Comparison of ENCODE assay signal across 10 mouse cellular contexts in genomic region chr3:82636666-82637065, GRCm38 (mm10).
DNase-seq lines count a peak whose midpoint lies in the region; ATAC-seq and TF ChIP-seq lines count a peak whose summit lies in the region.
"Had no signal": no experiment of that assay in that cellular context is flagged by ENCODE, and none has a peak within 500 bp of the region (broad histone marks: within the 10 kb centered on the region; RNA-seq: fewer than 3 reads in every experiment).

No protein-coding gene starts in this region.

- ATAC-seq in kidney, embryonic 15.5 days (replicated peaks; ENCODE audit: low FRiP score), result peak; percentile 67; the same call in 1 of the 2 replicates
- no peak for ATAC-seq in embryonic facial prominence, embryonic 11.5 days (replicated peaks; ENCODE audit: insufficient number of reproducible peaks, low FRiP score, low TSS enrichment, low read depth)
- ATAC-seq in hindbrain, embryonic 15.5 days (ENCODE audit: low FRiP score, low read depth), result peak; percentile 72; the same call in 1 of the 2 replicates
- ATAC-seq in midbrain, embryonic 13.5 days, result peak; percentile 74

- H3K4me3 ChIP-seq in kidney, embryonic 15.5 days (replicated peaks), result no peak overlapping the region
- no peak overlapping the region for H3K4me3 ChIP-seq in kidney, adult 2 months (ENCODE audit: insufficient read depth, low read depth, low read length)
- no peak overlapping the region for H3K4me3 ChIP-seq in embryonic facial prominence, embryonic 11.5 days (ENCODE audit: low read depth, low read length)
- H3K4me3 ChIP-seq in hindbrain, embryonic 15.5 days, result no peak overlapping the region
- no peak overlapping the region for H3K4me3 ChIP-seq in midbrain, embryonic 13.5 days (replicated peaks)
- no peak overlapping the region for H3K4me3 ChIP-seq in thymus, adult 2 months (ENCODE audit: control insufficient read depth, insufficient read depth, low read length)
- H3K4me3 ChIP-seq: myocyte had no signal

- H3K27ac ChIP-seq in kidney, embryonic 15.5 days, result no peak overlapping the region
- H3K27ac ChIP-seq in kidney, adult 2 months (ENCODE audit: insufficient read depth, low read depth, low read length), result no peak overlapping the region
- H3K27ac ChIP-seq in embryonic facial prominence, embryonic 11.5 days (replicated peaks; ENCODE audit: low read depth, low read length), result no peak overlapping the region
- no peak overlapping the region for H3K27ac ChIP-seq in hindbrain, embryonic 15.5 days (replicated peaks)
- no peak overlapping the region for H3K27ac ChIP-seq in midbrain, embryonic 13.5 days
- H3K27ac ChIP-seq in thymus, adult 2 months (ENCODE audit: control insufficient read depth, insufficient read depth, low read length), result no peak overlapping the region

- H3K9me3 ChIP-seq in kidney, embryonic 15.5 days (replicated peaks), result no peaks in the 10 kb centered on the region
- no peaks in the 10 kb centered on the region for H3K9me3 ChIP-seq in embryonic facial prominence, embryonic 11.5 days (replicated peaks; ENCODE audit: control insufficient read depth, low read length)
- H3K9me3 ChIP-seq in hindbrain, embryonic 15.5 days, result no peaks in the 10 kb centered on the region
- no peaks in the 10 kb centered on the region for H3K9me3 ChIP-seq in midbrain, embryonic 13.5 days

- no peaks in the 10 kb centered on the region for H3K27me3 ChIP-seq in kidney, embryonic 15.5 days
- H3K27me3 ChIP-seq in kidney, adult 2 months (replicated peaks; ENCODE audit: control insufficient read depth, insufficient read depth, low read length), result no peaks in the 10 kb centered on the region
- H3K27me3 ChIP-seq in embryonic facial prominence, embryonic 11.5 days (ENCODE audit: control insufficient read depth, insufficient read depth, low read length), result no peaks in the 10 kb centered on the region
- H3K27me3 ChIP-seq in hindbrain, embryonic 15.5 days, result no peaks in the 10 kb centered on the region
- no peaks in the 10 kb centered on the region for H3K27me3 ChIP-seq in midbrain, embryonic 13.5 days
- no peaks in the 10 kb centered on the region for H3K27me3 ChIP-seq in thymus, adult 2 months (ENCODE audit: control insufficient read depth, insufficient read depth, low read length)

- H3K4me2 ChIP-seq in kidney, embryonic 15.5 days, result no peak overlapping the region
- no peak overlapping the region for H3K4me2 ChIP-seq in embryonic facial prominence, embryonic 11.5 days (ENCODE audit: low read depth, low read length)
- no peak overlapping the region for H3K4me2 ChIP-seq in hindbrain, embryonic 15.5 days
- no peak overlapping the region for H3K4me2 ChIP-seq in midbrain, embryonic 13.5 days (replicated peaks)

- H3K4me1 ChIP-seq in kidney, embryonic 15.5 days, result no peaks in the 10 kb centered on the region
- H3K4me1 ChIP-seq in kidney, adult 2 months (ENCODE audit: control insufficient read depth, insufficient read depth, low read length), result no peaks in the 10 kb centered on the region
- no peaks in the 10 kb centered on the region for H3K4me1 ChIP-seq in embryonic facial prominence, embryonic 11.5 days (ENCODE audit: control insufficient read depth, insufficient read depth, low read length)
- no peaks in the 10 kb centered on the region for H3K4me1 ChIP-seq in hindbrain, embryonic 15.5 days (replicated peaks)
- H3K4me1 ChIP-seq in midbrain, embryonic 13.5 days (replicated peaks), result no peaks in the 10 kb centered on the region
- H3K4me1 ChIP-seq in thymus, adult 2 months (replicated peaks; ENCODE audit: control insufficient read depth, insufficient read depth, low read length), result no peaks in the 10 kb centered on the region

- TF ChIP-seq CTCF in kidney, adult 2 months (conservative IDR thresholded peaks at IDR 0.05; ENCODE audit: insufficient read depth, insufficient read length, low read depth, low read length), result no peak
- TF ChIP-seq CTCF in thymus, adult 2 months (IDR thresholded peaks at IDR 0.05; ENCODE audit: borderline replicate concordance, control insufficient read depth, extremely low read depth, insufficient read depth, low read length, poor library complexity), result no peak

- TF ChIP-seq POLR2A in kidney, adult 2 months (IDR thresholded peaks at IDR 0.05; ENCODE audit: low read depth, low read length), result no peak
- no peak for TF ChIP-seq POLR2A in thymus, adult 2 months (IDR thresholded peaks at IDR 0.05; ENCODE audit: control insufficient read depth, extremely low read depth, insufficient read depth, low read length, poor library complexity)

- H3K36me3 ChIP-seq in kidney, embryonic 15.5 days, result no peaks in the 10 kb centered on the region
- no peaks in the 10 kb centered on the region for H3K36me3 ChIP-seq in kidney, adult 2 months (ENCODE audit: control insufficient read depth, insufficient read depth, low read length)
- no peaks in the 10 kb centered on the region for H3K36me3 ChIP-seq in embryonic facial prominence, embryonic 11.5 days (replicated peaks; ENCODE audit: control insufficient read depth, insufficient read depth, low read depth, low read length)
- H3K36me3 ChIP-seq in hindbrain, embryonic 15.5 days, result no peaks in the 10 kb centered on the region
- no peaks in the 10 kb centered on the region for H3K36me3 ChIP-seq in midbrain, embryonic 13.5 days
- H3K36me3 ChIP-seq in thymus, adult 2 months (ENCODE audit: control insufficient read depth, insufficient read depth, low read length), result no peaks in the 10 kb centered on the region

- 22% methylated on average over 3 of the region's 3 CpGs for WGBS in kidney, embryonic 15.5 days
- 17% methylated on average over 3 of the region's 3 CpGs for WGBS in kidney, adult 2 months
- 40% methylated on average over 3 of the region's 3 CpGs for WGBS in embryonic facial prominence, embryonic 11.5 days
- 24% methylated on average over 3 of the region's 3 CpGs for WGBS in hindbrain, embryonic 15.5 days
- 16% methylated on average over 3 of the region's 3 CpGs for WGBS in midbrain, embryonic 13.5 days
- 56% methylated on average over 3 of the region's 3 CpGs for WGBS in thymus, adult 2 months

- no peak overlapping the region for H3K9ac ChIP-seq in kidney, embryonic 15.5 days
- H3K9ac ChIP-seq in embryonic facial prominence, embryonic 11.5 days (replicated peaks; ENCODE audit: low read length), result no peak overlapping the region
- no peak overlapping the region for H3K9ac ChIP-seq in hindbrain, embryonic 15.5 days
- no peak overlapping the region for H3K9ac ChIP-seq in midbrain, embryonic 13.5 days (replicated peaks)

- no peak for DNase-seq in kidney, adult 2 months
- DNase-seq in embryonic facial prominence, embryonic 11.5 days (ENCODE audit: low spot score), result peak; percentile 36
- DNase-seq in ovary, postnatal 36 days (ENCODE audit: low spot score), result no peak
- no peak for DNase-seq in urinary bladder, postnatal 25 days (ENCODE audit: low spot score)
- DNase-seq in thymus, adult 2 months, result no peak
- DNase-seq: cerebellum, adult 9-10 months had no signal
